Mouse (Mus musculus): Measurements from ENCODE around the gene Gtf2h4.
A peak's percentile ranks its signal among the peaks of the same experiment; 100 is the strongest.

Gene Gtf2h4

GRCm38 (mm10) chr17:35673416-35674035 is at the start of gene Gtf2h4:
Gene Gtf2h4, minus strand, starts transcription at chr17:35673739.
- peak; percentile 97 for DNase-seq

DNA sequence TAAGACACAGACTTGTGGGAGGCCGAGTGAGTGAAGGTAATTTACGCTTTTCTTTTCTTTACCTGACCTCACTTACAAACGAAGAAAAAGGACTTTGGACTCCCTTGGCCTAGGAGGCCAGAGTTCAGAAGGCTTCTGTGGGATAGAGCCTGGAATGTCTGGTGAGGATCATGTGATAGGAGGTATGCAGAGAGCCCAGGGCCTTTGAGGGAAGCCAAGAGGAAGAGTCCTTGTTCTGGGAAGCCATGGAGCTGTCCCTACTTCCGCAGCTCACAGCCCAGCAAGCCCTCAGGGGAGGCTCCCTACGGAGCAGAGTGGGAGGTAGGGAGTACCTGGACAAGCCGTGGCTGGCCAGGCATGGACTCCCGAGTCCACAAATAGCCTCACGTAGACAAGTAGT is 48.1 kb upstream of the Gtf2h4 start:
- no peak for DNase-seq

GRCm38 (mm10) chr17:35720340-35720727 is 46.8 kb upstream of the Gtf2h4 start:
- no peak for DNase-seq

GRCm38 (mm10) chr17:35719616-35720339 is 46.2 kb upstream of the Gtf2h4 start:
- no peak for DNase-seq

GRCm38 (mm10) chr17:35717080-35717479 is 43.5 kb upstream of the Gtf2h4 start:
- DNase-seq: no peak

GRCm38 (mm10) chr17:35716114-35716513 is 42.6 kb upstream of the Gtf2h4 start:
- no peak for DNase-seq

DNA sequence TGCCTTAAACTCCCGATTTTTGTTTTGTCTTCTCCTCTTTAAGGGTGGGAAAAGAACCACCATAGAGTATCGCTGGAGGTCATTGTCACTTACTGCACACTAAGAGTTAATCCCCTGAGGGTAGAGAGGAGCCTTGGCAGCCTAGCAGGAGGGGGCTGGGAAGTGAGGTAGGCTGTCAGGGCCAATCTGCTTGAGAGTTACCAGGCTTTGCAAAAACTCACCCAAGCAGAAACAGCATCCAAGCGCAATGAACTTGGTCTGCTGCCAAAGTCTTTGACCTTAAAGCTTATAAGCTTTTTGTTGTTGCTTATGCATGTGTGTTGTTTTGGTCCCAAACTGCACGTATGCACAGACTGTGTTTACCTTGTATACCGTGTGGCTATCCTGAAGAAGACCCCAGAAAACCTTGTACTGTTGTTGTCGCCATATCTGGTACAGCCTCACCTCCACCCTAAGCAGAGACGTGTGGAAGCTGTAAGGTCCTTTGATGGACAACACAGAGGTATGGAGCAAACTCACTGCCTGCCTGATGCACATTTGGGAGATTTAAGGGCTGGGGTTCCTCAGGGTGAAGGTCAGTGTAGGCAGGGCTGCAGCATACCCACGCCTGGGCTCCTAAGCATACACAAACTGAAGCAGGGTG is 37.3 kb upstream of the Gtf2h4 start:
- no peak for DNase-seq

- DNase-seq: no peak
Observed at GRCm38 (mm10) chr17:35708611-35709010, 35.1 kb upstream of the Gtf2h4 start.

DNA sequence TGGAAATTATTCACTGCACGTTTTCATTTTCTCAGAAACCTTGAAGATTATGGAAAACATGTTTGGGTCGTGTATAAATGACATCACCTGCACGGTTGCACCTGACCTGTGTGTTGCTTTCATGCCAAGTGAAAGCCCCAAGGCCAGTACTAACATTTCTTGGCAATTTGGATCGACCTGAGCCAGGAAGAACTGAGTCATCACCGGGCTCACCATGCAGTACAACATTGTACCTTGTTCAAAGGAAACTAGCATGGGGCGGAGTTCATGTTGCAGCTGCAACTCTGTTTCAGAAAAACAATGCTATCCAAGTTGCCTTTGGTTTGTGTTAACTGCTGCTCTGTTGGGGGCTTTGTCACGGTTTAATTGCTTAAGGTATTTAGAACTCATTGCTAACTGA is 34.4 kb upstream of the Gtf2h4 start:
- no peak for DNase-seq

DNA sequence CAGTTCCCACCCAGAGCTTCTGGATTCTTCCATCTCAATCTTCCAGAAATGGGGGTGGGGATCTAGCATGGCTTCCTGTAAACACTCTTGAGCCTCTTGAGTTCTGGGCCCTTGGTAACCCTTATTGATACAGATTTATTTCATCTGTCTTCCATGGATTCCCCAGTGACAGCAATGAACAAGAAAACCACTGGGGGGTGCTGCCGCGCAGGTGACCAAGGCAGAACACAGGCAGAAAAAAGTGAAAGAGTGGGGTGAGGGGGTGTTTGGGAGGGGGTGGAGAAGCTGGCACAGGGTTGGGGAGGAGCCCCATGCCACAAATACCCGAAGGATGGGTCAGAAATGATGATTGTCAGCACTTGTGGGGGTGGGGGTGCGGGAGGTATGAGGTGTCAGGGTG is 32.3 kb upstream of the Gtf2h4 start:
- DNase-seq: no peak

DNA sequence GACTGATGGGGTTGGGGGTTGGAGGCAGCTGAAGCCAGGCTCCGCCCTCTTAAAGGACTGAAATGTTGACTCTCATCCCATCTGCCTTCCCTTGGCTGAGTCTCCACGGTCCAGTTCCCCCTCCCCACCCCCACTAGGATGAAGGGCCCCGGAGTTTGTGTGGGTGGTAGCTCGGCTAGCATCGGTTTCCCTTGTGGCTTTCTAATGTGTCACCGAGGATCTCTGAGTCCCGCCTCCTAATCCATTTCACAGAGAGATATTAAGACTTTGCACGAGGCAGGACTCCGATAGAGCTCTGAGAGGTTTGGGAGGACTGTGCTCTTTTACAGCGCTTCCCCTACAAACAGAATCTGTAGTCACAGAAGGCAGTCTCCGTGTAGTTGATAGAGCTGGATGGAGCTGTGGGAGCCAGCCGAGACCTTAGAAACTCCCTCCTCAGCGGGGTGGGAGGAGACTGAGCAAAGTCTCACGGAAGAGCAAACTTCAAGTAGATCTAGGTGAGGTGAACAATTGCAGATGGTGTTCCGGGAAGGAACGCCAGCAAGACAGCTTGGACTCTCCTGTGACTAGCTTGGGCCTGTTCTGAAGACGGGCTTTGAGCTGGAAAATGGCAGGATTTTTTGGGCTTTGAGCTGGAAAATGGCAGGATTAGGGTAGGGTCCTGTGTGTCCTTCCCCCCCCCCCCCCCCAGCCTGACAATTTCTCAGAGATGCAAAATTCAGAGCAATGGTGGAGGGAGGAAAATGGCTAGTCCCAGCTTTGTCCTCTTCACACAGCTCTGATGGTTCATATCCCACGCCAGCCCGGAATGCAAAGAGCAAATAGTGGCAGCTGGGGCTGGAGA is 31.3 kb upstream of the Gtf2h4 start, which contains the start of gene Ddr1:
Gene Ddr1, minus strand, starts transcription at position 1 of the 844 bp plus-strand sequence.
- DNase-seq: no peak

GRCm38 (mm10) chr17:35703751-35704271 is 30.3 kb upstream of the Gtf2h4 start:
- no peak for DNase-seq

DNA sequence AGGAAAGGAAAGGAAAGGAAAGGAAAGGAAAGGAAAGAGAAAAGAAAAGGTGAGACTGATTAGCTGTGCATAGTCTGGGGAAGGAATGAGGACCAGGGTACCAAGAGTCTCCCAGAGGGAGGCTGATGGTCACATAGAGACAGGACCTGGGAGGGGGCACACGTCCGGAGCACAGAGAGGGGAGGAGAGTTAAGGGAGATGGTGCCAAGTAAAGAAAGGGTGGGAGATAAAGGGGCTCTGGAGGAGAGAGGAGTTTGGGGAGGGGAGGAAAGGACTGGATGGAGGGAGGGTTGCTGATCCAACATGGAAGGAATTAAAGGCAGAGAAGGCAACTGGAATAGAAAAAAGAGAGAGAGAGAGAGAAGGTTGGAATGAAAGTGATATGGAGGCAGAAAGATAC is 29.5 kb upstream of the Gtf2h4 start:
- DNase-seq: no peak

DNA sequence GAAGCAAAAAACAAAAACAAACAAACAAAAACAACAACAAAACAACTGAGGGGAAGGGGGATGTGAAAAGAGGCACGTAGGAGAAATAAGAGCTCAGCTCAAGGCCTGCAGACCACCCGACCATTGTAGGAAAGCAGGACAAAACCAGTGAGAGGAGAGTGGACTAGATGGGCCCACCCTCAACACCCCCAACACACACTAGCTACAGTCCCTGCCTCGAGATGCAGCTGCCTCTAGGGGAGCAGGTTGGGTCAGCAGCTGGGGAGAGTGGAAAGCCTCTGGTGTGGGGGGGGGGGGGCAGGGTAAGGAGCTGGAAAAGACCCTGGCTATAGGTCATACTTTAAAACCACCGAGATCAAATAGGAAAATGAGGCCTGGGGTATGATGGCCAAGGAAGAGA is 29.1 kb upstream of the Gtf2h4 start:
- DNase-seq: no peak

GRCm38 (mm10) chr17:35701978-35702461 is 28.5 kb upstream of the Gtf2h4 start:
- no peak for DNase-seq

DNA sequence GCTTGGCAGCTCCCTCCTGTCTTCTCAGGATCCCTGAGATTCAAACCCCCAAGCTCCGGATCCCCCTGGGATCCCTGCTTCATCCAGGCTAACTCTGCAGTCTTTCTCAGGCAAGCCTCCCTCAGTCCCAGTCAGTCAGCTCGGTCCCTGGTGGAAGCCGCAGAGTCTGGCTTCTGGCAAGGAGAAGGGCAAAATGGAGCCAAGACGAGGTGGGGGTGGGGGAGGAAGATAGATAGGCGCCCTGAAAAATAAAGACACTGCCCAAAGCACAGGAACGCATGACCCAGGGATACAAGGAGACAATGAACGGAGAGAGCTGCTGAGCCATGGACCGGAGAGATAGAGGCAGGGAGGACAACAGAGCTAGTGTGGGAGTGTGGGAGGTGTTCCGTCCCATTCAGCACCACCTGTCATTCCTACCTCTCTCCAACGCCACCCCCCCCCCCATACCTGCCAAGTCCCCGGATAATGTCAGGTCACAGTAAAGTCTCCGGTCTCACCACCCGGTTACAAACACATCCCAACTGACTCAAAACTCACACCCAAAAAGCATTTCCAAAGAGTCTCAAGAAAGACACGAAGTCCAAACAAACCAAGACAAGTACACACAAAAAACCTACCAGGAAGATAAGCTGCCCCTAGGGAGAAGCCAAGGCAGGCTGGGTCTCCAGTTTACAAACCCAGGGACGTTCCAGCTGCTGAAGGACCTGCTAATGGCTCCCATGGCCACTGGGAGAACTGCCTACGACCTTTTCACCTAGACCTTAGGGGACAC is 27.9 kb upstream of the Gtf2h4 start:
- no peak for DNase-seq

DNA sequence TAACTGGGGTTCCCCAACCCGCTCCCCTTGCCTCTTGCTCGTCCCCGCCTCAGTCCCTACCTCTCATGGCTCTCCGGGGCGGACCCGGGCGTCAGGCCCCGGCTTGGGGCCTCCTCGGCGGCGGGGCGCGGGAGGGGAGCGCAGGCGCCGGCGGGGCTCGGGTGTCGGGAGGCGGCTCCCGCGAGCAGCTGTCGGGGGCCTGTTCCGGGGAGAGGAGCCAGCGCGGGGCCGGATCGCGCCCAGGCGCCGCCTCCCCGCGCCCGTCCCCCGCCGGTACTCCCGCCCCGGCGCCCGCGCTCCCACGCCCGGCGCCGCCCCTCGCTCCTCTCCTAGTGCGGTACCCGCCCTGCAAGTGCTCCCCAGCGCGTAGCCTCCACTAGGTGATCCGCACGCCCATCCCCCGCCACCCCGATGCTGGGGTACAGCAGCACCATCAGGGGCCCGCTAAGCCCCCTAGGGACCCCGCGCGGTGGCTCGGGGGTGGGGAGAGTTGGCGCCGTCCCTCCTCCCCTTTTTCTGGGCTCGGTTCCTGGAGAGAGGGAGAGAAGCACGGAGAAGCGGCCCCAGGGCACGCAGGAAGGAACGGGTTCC is 26.9 kb upstream of the Gtf2h4 start:
- peak; percentile 88 for DNase-seq

- peak; percentile 86 for DNase-seq
Observed at GRCm38 (mm10) chr17:35699919-35700318, 26.4 kb upstream of the Gtf2h4 start.

- DNase-seq: no peak
Observed at GRCm38 (mm10) chr17:35698501-35698883, 25.0 kb upstream of the Gtf2h4 start.

DNA sequence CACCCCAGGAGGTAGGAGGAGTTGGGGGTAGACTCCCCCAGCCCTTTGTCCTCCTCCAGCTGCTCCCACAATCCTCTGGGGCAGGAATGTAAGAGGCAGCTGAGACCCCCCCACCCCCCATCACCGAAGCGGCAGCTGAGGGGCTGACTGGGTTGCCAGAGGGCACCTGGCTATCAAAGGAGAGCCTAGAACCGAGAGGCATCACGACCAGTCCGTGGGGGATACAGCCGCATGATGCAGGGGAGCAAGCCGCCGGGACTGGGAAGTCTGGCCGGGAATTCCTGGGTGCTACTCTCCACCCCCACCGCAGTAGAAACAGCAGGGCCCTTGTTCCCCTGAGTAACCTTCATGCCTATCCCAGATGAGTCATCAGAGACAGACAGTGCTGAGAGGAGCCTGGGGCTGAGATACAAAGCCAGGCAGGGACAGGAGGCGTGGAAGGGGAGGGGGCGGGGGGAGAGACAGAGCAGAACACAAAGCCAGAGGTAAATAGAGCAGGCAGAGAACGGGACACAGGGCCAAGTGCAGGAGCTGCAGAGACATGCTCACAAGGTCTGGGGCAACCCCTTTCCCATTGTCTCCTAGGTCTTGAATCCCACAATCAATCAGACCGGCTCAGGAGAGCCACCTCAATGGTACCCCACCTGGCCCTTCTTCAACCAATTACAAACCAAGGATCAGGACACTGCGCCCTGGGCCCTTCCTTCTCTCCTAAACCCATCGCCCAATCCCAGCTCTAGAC is 24.4 kb upstream of the Gtf2h4 start:
- peak; percentile 87 for DNase-seq

DNA sequence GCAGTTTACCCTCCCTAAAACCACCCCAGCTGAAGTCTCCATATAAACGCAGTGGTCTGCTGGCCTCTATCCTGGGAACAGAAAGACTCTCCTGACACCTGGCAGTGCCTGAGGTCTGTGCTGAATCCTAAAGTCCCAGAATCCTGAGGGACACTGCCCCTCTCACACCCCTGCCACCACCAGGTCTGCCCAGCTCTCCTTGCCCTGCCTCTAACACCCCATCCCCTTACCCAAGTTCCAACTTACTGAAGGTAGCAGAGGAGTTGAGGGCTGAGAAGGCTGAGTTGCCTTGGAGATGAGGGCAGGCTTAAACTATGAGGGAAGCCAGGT is 23.9 kb upstream of the Gtf2h4 start:
- DNase-seq: no peak
